Mouse (Mus musculus) C2C12 (cell line): ENCODE results near the gene Crcp. TPM values are rescaled to one million over a fixed set of nuclear protein-coding genes. Genes with fewer than 3 reads are reported as not detected.

Experiments used
- H3K27me3 ChIP-seq: one replicate; pipeline ENCODE4 v1.6.1; 2011; ENCODE audit not compliant: control insufficient read depth, insufficient read depth, insufficient read length
- H3K36me3 ChIP-seq: one replicate; pipeline ENCODE4 v1.6.1; 2011; ENCODE audit not compliant: control insufficient read depth, insufficient read depth
- H3K4me3 ChIP-seq: one replicate; pipeline ENCODE4 v1.5.1; 2011; ENCODE audit warnings: mild to moderate bottlenecking, control low read depth; ENCODE audit not compliant: poor library complexity, insufficient read depth, severe bottlenecking
- H3K79me2 ChIP-seq: one replicate; pipeline ENCODE4 v1.6.1; 2011; ENCODE audit not compliant: control insufficient read depth, insufficient read depth
- H3K79me3 ChIP-seq: one replicate; pipeline ENCODE4 v1.6.1; 2011; ENCODE audit warnings: low read depth, control low read depth
- H3ac ChIP-seq: one replicate; pipeline ENCODE3; 2011; ENCODE audit warnings: low read depth; ENCODE audit not compliant: control insufficient read depth, insufficient read length
- CEBPB ChIP-seq: IDR thresholded peaks from one replicate; pipeline ENCODE4 v1.6.1; 2011; ENCODE audit warnings: low read depth, mild to moderate bottlenecking, control low read depth, moderate library complexity
- CTCF ChIP-seq: IDR thresholded peaks from one replicate; pipeline ENCODE4 v1.5.1; 2011; ENCODE audit not compliant: control insufficient read depth, insufficient read depth, insufficient read length
- FOSL1 ChIP-seq: IDR thresholded peaks from one replicate; pipeline ENCODE4 v1.8.0; 2011; ENCODE audit warnings: mild to moderate bottlenecking, low read length; ENCODE audit not compliant: poor library complexity, insufficient read depth, severe bottlenecking
- MAX ChIP-seq: IDR thresholded peaks from one replicate; pipeline ENCODE4 v1.6.1; 2011; ENCODE audit warnings: mild to moderate bottlenecking, control low read depth
- MYOD1 ChIP-seq: IDR thresholded peaks from one replicate; pipeline ENCODE4 v1.6.1; 2011; ENCODE audit warnings: low read depth; ENCODE audit not compliant: control insufficient read depth, insufficient read length
- MYOG ChIP-seq: IDR thresholded peaks from one replicate; pipeline ENCODE4 v1.6.1; 2011; ENCODE audit not compliant: control insufficient read depth, insufficient read length; ENCODE audit errors: extremely low read depth
- USF1 ChIP-seq: IDR thresholded peaks from one replicate; pipeline ENCODE4 v1.6.1; 2011; ENCODE audit warnings: low read depth, mild to moderate bottlenecking, control low read depth, moderate library complexity
- polyA plus RNA-seq: library from polyadenylated mRNA; unstranded; fragments of >200 nt; fragmentation: generic; extraction: Trizol; gene quantifications from one replicate; pipeline ENCODE4 v1.2.1, GENCODE M21; 2012; ENCODE audit warnings: missing spikeins

The Crcp gene
- polyA plus RNA-seq, 1 experiment, result 32.6 TPM

GRCm38 (mm10) chr5:130055688-130056087, 26.6 kb downstream of the Crcp start:
- no peaks in the 10 kb centered on the region for H3K27me3 ChIP-seq
- H3K4me3 ChIP-seq, result no peak overlapping the region
- H3K36me3 ChIP-seq, result peaks cover 35% of the 10 kb centered on the region
- H3ac ChIP-seq, result no peak overlapping the region
- no peaks in the 10 kb centered on the region for H3K79me3 ChIP-seq
- TF ChIP-seq CTCF (no peak), USF1 (no peak), MYOD1 (no peak), MYOG (no peak), MAX (no peak), CEBPB (no peak), FOSL1 (no peak)
- no peaks in the 10 kb centered on the region for H3K79me2 ChIP-seq

GRCm38 (mm10) chr5:130056303-130056702, 27.2 kb downstream of the Crcp start:
- Histone ChIP-seq H3K79me2 (no peaks in the 10 kb centered on the region), H3K79me3 (no peaks in the 10 kb centered on the region), H3K27me3 (no peaks in the 10 kb centered on the region), H3K36me3 (peaks cover 29% of the 10 kb centered on the region), H3ac (no peak overlapping the region), H3K4me3 (no peak overlapping the region)
- TF ChIP-seq CEBPB, result no peak
- no peak for TF ChIP-seq CTCF
- no peak for TF ChIP-seq FOSL1
- TF ChIP-seq USF1, result no peak
- TF ChIP-seq MAX, result no peak
- no peak for TF ChIP-seq MYOG
- TF ChIP-seq MYOD1, result no peak

- H3K36me3 ChIP-seq, result peaks cover 11% of the 10 kb centered on the region
These were observed 30.6 kb downstream of the Crcp start for GRCm38 (mm10) chr5:130059413-130060328.

GRCm38 (mm10) chr5:130060329-130060665, 31.2 kb downstream of the Crcp start:
- Histone ChIP-seq H3ac (no peak overlapping the region), H3K36me3 (peaks cover 11% of the 10 kb centered on the region), H3K27me3 (no peaks in the 10 kb centered on the region), H3K79me2 (no peaks in the 10 kb centered on the region), H3K79me3 (no peaks in the 10 kb centered on the region), H3K4me3 (no peak overlapping the region)
- TF ChIP-seq MYOD1 (no peak), CTCF (no peak), CEBPB (no peak), USF1 (no peak), FOSL1 (no peak), MYOG (no peak), MAX (no peak)

More at GRCm38 (mm10) chr5:130059413-130060328, 30.6 kb downstream of the Crcp start:
- no peak for TF ChIP-seq CTCF
- no peak for TF ChIP-seq CEBPB
- no peak for TF ChIP-seq USF1
- TF ChIP-seq MYOD1, result no peak
- no peak for TF ChIP-seq FOSL1
- TF ChIP-seq MYOG, result no peak
- TF ChIP-seq MAX, result no peak
- H3ac ChIP-seq, result no peak overlapping the region
- no peaks in the 10 kb centered on the region for H3K79me3 ChIP-seq
- H3K27me3 ChIP-seq, result no peaks in the 10 kb centered on the region
- no peak overlapping the region for H3K4me3 ChIP-seq
- H3K79me2 ChIP-seq, result no peaks in the 10 kb centered on the region

GRCm38 (mm10) chr5:130062096-130062495, 33.0 kb downstream of the Crcp start:
- Histone ChIP-seq H3K4me3 (no peak overlapping the region), H3K79me2 (no peaks in the 10 kb centered on the region), H3K79me3 (no peaks in the 10 kb centered on the region), H3ac (no peak overlapping the region), H3K36me3 (peaks cover 11% of the 10 kb centered on the region), H3K27me3 (no peaks in the 10 kb centered on the region)
- no peak for TF ChIP-seq FOSL1
- no peak for TF ChIP-seq CEBPB
- TF ChIP-seq MYOG, result no peak
- TF ChIP-seq MAX, result no peak

GRCm38 (mm10) chr5:130063760-130064159, 34.7 kb downstream of the Crcp start:
- H3ac ChIP-seq, result no peak overlapping the region
- no peak overlapping the region for H3K4me3 ChIP-seq
- no peaks in the 10 kb centered on the region for H3K79me2 ChIP-seq
- H3K27me3 ChIP-seq, result no peaks in the 10 kb centered on the region
- TF ChIP-seq MYOD1 (no peak), FOSL1 (no peak), CEBPB (no peak), CTCF (no peak), MYOG (no peak), USF1 (no peak), MAX (no peak)
- H3K79me3 ChIP-seq, result no peaks in the 10 kb centered on the region
- peaks cover under 1% of the 10 kb centered on the region for H3K36me3 ChIP-seq
